Mouse (Mus musculus): Measurements from ENCODE around the gene Haghl.

The Haghl gene

GRCm38 (mm10) chr17:25738861-25739260 is 46.6 kb downstream of the Haghl start:
- no peak for DNase-seq

- no peak for DNase-seq
These were observed 49.7 kb downstream of the Haghl start, which contains the start of gene Mslnl for GRCm38 (mm10) chr17:25735745-25736144. Gene Mslnl, plus strand, starts transcription at chr17:25736042.

- no peak for DNase-seq
These were observed 50.2 kb downstream of the Haghl start for GRCm38 (mm10) chr17:25735246-25735645.

DNA sequence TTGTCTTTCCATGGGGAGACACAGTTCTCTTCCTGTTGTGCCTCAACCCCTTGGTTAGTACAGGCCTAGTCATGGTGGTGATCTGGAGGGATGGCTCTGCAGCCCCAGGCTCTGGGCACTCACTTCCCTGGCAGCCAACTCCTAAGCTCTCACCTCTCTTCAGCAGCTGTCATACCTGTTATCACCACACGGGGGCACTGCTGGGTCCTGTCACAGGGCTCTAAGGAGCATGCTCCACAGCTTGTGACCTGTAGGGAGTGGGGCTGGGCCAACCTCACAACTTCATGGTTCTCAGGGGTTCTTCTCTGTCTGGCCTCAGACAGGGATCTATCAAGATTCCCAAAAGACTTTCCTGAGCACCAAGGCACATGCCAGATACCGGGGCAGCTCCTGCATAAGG is 53.4 kb downstream of the Haghl start:
- DNase-seq: peak; percentile 59 to 82

Data from spleen, adult 18-20 months (tissue).